Mouse (Mus musculus): ENCODE measurements around the gene Atp6v0a1.

DNA sequence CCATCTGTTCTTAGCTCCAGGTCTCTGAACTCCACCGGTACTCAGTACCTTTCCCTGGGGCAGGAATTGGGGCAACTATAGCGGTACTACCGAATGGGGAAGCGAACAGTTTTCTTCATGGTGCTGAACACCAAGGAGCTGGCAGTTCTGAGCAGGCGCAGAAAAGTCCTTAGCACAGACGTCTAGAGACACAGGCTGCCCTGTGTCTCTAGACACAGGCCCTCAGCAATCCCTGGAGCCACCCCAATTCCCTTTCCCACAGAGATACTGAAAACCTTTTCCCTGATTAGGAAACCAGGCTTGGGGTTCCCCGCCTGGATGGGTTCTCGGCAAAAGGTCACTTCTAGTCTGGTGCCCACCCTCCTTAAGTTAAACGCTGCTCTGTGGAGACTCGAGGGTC, 37.8 kb upstream of the Atp6v0a1 start:
- no peak for TF ChIP-seq CTCF (conservative IDR thresholded peaks at IDR 0.05; ENCODE audit: low read length)
- TF ChIP-seq NANOG (IDR thresholded peaks at IDR 0.05; ENCODE audit: borderline replicate concordance, low read length), result no peak

Data from E14TG2a.4 (cell line).